Mouse (Mus musculus) left cerebral cortex, adult 2 months (tissue): Measurements from ENCODE around the gene Rtn4r. TPM values are rescaled to one million over a fixed set of nuclear protein-coding genes. Genes with fewer than 3 reads are reported as not detected.

ENCODE experiments used
- DNase-seq, 2 experiments: peaks; one replicate each; pipeline ENCODE4 v3.0.0; 2021 to 2022; ENCODE audit warnings: low spot score in 2 of 2, mixed read lengths in 1 of 2; ENCODE audit errors: extremely low spot score in 1 of 2
- H3K27ac ChIP-seq: fragments of 200-600 bp; 2 replicates; pipeline ENCODE4 v1.8.1; 2022
- H3K4me3 ChIP-seq: fragments of 200-600 bp; 2 replicates; pipeline ENCODE4 v1.8.1; 2022
- CTCF ChIP-seq: fragments of 200-600 bp; IDR thresholded peaks from 2 replicates; pipeline ENCODE4 v1.8.1; 2022; ENCODE audit warnings: antibody characterized with exemption, mild to moderate bottlenecking, moderate library complexity
- intact Hi-C: fragments of 180-260 bp; cut with DNase I; formaldehyde crosslinking; loops from one replicate; pipeline ENCODE4 v1.15.1; 2025
- total RNA-seq, 2 experiments: library from RNA; stranded (reverse); gene quantifications; 2 replicates each; pipeline ENCODE4 v1.2.3; 2021

Rtn4r gene
- total RNA-seq, 2 experiments from 2014 or later = 138 to 147 TPM

GRCm38 (mm10) chr16:18126211-18126610, 1.2 kb upstream of the Rtn4r start:
- no peak for TF ChIP-seq CTCF
- Histone ChIP-seq H3K27ac (no peak overlapping the region), H3K4me3 (no peak overlapping the region)
- DNase-seq = no peak
- intact Hi-C loops = loop anchor here (2.0 kb wide), 1 partner anchor 85 kb away; no protein-coding TSS in a partner anchor

GRCm38 (mm10) chr16:18127871-18128563, 575 bp downstream of the Rtn4r start:
- DNase-seq = no peak
- intact Hi-C loops = loop anchor here (1.0 to 2.0 kb wide), 2 partner anchors 45 to 83 kb away; no protein-coding TSS in a partner anchor
- Histone ChIP-seq H3K4me3 (peak overlapping the region; percentile 61), H3K27ac (peak overlapping the region; percentile 93)
- TF ChIP-seq CTCF = no peak

- Histone ChIP-seq H3K27ac (peak overlapping the region; percentile 93), H3K4me3 (peak overlapping the region; percentile 61)
- TF ChIP-seq CTCF = no peak
- DNase-seq = no peak
- intact Hi-C loops = no loop called here
Observed at GRCm38 (mm10) chr16:18128564-18128935, 1.1 kb downstream of the Rtn4r start.

- intact Hi-C loops = no loop called here
- Histone ChIP-seq H3K4me3 (peak overlapping the region; percentile 61), H3K27ac (peak overlapping the region; percentile 93)
- DNase-seq = no peak
- no peak for TF ChIP-seq CTCF
Observed at GRCm38 (mm10) chr16:18129413-18129812, 2.0 kb downstream of the Rtn4r start.

- Histone ChIP-seq H3K4me3 (peak overlapping the region; percentile 61), H3K27ac (peak overlapping the region; percentile 93)
- TF ChIP-seq CTCF = no peak
- DNase-seq = no peak
- intact Hi-C loops = no loop called here
Observed at GRCm38 (mm10) chr16:18130288-18130687, 2.8 kb downstream of the Rtn4r start.

- intact Hi-C loops = loop anchor here (1.0 kb wide), 2 partner anchors 24 to 65 kb away; no protein-coding TSS in a partner anchor
- H3K4me3 ChIP-seq = peak overlapping the region; percentile 61
- no peak for DNase-seq
- H3K27ac ChIP-seq = peak overlapping the region; percentile 93
- no peak for TF ChIP-seq CTCF
Observed at GRCm38 (mm10) chr16:18130705-18131104, 3.3 kb downstream of the Rtn4r start.

GRCm38 (mm10) chr16:18131245-18131939, 4.0 kb downstream of the Rtn4r start:
- H3K4me3 ChIP-seq = peak overlapping the region; percentile 61
- TF ChIP-seq CTCF = no peak
- peak overlapping the region; percentile 93 for H3K27ac ChIP-seq
- intact Hi-C loops = loop anchor here (1.0 kb wide), 2 partner anchors 23 to 64 kb away; no protein-coding TSS in a partner anchor
- no peak for DNase-seq

GRCm38 (mm10) chr16:18132026-18132425, 4.6 kb downstream of the Rtn4r start:
- no peak for DNase-seq
- Histone ChIP-seq H3K27ac (peak overlapping the region; percentile 93), H3K4me3 (peak overlapping the region; percentile 61)
- intact Hi-C loops = no loop called here
- no peak for TF ChIP-seq CTCF

GRCm38 (mm10) chr16:18132575-18132974, 5.1 kb downstream of the Rtn4r start:
- no peak for TF ChIP-seq CTCF
- H3K27ac ChIP-seq = peak overlapping the region; percentile 93
- DNase-seq = no peak
- intact Hi-C loops = no loop called here
- H3K4me3 ChIP-seq = no peak overlapping the region

- Histone ChIP-seq H3K4me3 (no peak overlapping the region), H3K27ac (peak overlapping the region; percentile 93)
- intact Hi-C loops = no loop called here
- DNase-seq = no peak
- TF ChIP-seq CTCF = no peak
Observed at GRCm38 (mm10) chr16:18133133-18133920, 5.9 kb downstream of the Rtn4r start.

GRCm38 (mm10) chr16:18135196-18135595, 7.8 kb downstream of the Rtn4r start:
- peak overlapping the region; percentile 11; the same call in 1 of the 2 replicates for H3K4me3 ChIP-seq
- intact Hi-C loops = no loop called here
- H3K27ac ChIP-seq = peak overlapping the region; percentile 93
- no peak for DNase-seq
- no peak for TF ChIP-seq CTCF

- TF ChIP-seq CTCF = no peak
- peak overlapping the region; percentile 93 for H3K27ac ChIP-seq
- H3K4me3 ChIP-seq = no peak overlapping the region
- no peak for DNase-seq
- intact Hi-C loops = no loop called here
Observed at GRCm38 (mm10) chr16:18136015-18136414, 8.6 kb downstream of the Rtn4r start.
